Mouse (Mus musculus) A20 (cell line): ENCODE measurements at regions not wholly inside any gene's neighbourhood (a gene's known extent, or its start where the extent isn't known, plus 50 kb on each side); places are given as distances from the start of the nearest gene placed in this dataset.

Source experiments
- DNase-seq: peaks from one replicate; pipeline ENCODE4 v3.0.0-alpha.2; 2011; ENCODE audit warnings: low read depth, low spot score

- no peak for DNase-seq
Measured at GRCm38 (mm10) chr1:186376906-186377623, 260.0 kb upstream of the Lyplal1 start.

- DNase-seq = no peak
Measured at GRCm38 (mm10) chr1:186374009-186374649, 257.0 kb upstream of the Lyplal1 start.

DNA sequence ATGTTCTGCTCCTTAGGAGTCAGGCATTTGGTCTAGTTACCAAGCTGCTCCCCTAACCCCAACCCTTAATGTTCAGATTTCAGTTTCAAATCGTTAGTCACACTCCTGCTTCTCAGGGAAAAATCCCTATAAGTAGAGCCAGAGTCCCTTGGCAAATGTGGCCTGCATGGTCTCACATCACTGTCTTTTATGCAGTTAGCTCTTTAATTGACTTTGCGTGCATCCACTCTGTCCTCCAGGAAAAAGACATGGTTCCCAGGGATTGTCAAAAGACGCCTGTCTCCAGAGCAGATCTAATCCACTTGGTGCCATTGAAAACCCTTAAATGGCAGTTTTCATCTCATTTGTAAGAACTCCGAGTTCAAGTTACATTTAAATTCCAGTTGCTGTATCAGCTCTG is 256.3 kb upstream of the Lyplal1 start:
- no peak for DNase-seq

- no peak for DNase-seq
Measured at GRCm38 (mm10) chr1:186372770-186373353, 255.8 kb upstream of the Lyplal1 start.

DNA sequence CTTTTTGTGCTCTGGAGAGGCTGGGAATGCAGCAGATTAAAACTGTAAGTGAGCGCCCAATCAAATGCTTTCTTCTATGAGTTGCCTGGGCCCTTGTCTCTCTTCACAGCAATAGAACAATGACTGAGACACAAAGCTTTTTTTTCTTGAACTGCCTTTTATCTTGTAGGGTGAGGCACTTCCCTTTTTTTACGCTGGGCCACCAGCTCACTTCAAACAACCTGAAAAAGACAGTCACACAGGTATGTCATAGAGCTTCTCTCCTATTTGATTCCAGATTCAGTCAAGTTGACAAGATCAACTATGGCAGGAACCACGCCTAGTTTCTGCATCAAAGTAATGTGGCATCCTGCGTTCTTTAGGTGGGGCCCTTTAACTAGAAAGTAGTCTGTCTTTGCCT is 246.2 kb upstream of the Lyplal1 start:
- no peak for DNase-seq

DNA sequence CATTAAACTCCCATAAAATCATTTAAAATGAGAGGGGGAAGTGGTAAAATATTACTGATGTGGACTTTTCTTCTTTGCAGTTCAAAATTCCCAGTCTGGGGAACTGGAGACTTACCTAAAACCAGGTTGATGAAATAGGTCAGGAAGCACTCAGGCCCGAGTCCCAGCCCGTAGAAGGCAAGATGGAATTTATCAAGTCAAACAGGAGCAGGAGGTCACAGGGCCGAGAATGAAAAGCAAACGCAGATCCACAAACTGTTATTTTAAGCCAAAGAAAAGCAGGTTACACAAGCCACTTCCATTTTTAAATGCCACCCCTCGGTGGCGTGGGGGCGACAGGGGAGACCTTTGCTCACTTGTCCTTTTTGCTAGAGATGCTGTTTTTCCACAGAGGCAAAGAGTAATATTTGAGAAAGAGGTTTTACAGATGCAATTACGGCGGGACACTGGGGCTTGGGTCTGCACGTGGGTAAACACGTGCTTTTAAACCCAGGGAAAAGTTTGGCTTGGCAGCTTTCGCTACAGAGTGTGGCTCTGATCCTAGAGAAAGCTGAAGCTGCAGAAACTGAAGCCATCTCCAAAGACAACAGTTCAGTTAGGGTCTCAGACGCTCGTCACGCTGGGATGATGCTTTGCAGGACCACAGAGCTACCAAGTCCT is 241.0 kb upstream of the Lyplal1 start:
- no peak for DNase-seq

GRCm38 (mm10) chr1:186354742-186355141 is 237.6 kb upstream of the Lyplal1 start:
- DNase-seq = no peak

- no peak for DNase-seq
Measured at GRCm38 (mm10) chr1:186354072-186354471, 237.0 kb upstream of the Lyplal1 start.

GRCm38 (mm10) chr1:186350381-186350780 is 233.3 kb upstream of the Lyplal1 start:
- DNase-seq = no peak

GRCm38 (mm10) chr1:186349966-186350365 is 232.9 kb upstream of the Lyplal1 start:
- no peak for DNase-seq

GRCm38 (mm10) chr1:186347413-186348147 is 230.5 kb upstream of the Lyplal1 start:
- no peak for DNase-seq

GRCm38 (mm10) chr1:186345449-186345848 is 228.3 kb upstream of the Lyplal1 start:
- DNase-seq = no peak

DNA sequence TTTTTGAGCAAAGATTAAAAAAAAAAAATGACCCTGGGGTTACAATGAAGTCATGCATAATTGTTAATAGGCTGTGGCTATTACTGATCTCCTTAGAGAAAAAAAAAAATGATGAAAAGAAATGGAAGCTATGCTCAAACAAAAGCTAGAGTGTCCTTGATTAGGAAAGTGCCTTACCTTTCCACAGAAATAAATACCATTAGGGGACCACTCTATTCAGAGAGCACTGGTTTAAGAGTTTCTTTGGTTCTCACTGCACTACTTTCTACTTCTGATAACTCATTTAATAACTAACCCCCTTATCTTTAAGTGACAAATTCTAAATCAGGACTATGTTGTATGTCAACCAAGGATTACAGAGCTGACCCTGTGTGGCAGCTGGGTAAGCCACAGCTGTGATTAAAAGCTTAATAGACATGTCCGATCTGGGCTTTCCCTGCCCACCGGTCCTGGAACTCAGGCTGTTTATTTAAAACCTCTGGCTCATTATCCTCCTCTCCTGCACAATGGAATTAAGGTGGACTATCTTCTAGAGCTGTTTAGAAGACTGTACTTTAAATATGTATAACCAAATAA is 225.9 kb upstream of the Lyplal1 start:
- DNase-seq = no peak

DNA sequence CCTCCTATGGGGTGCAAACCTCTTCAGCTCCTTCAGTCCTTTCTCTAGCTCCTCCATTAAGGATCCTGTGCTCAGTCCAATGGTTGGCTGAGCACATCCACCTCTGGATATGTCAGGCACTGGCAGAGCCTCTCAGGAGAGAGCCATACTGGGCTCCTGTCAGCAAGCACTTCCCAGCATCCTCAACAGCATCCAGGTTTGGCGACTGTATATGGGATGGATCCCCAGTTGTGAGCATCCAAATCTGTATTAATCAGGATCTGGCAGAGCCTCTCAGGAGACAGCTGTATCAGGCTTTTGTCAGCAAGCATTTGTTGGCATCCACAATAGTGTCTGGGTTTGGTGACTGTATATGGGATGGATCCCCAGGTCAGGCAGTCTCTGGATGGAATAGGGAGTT is 225.3 kb upstream of the Lyplal1 start:
- DNase-seq = no peak

DNA sequence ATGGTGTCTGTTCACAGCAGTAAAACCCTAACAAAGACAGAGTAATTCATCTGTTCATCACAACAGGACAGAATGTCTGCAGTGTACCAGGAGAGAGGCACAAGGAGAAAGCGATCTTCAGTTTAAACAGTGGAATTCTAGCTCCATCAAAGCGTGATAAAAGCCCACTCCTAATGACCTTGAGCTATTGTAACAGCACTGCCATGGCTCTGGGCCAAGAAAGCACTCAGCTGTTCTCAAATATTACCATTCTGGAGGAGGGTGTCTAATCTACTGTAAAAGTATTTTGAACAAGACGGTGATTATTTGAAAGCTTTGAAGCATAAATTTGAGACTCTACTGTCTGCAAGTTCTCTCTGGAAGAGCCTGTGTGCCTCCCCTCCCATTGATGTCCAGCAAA is 224.8 kb upstream of the Lyplal1 start:
- DNase-seq = no peak

- DNase-seq = no peak
Measured at GRCm38 (mm10) chr1:186340701-186341100, 223.6 kb upstream of the Lyplal1 start.

GRCm38 (mm10) chr1:186317285-186317684 is 200.2 kb upstream of the Lyplal1 start:
- DNase-seq = no peak

GRCm38 (mm10) chr1:186314180-186314579 is 197.1 kb upstream of the Lyplal1 start:
- DNase-seq = no peak

DNA sequence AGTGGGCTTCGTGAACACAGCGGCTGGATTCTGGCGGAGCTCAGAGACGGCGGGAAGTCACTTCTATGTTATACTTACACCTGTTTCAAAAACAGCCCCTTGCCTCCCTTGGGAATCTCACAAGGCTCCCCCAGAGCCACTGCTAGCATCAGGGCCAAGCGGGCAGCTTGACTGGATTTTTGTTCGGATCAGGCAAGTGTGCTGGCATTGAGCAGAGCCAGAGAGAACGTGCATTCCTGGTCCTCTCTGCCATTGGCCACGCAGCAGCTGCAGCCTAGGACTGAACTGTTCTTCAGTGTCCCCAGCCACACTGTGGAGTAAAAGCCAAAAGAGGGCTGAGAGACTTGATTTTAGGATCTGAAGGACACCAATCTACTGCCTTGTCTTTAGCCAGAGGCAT is 195.6 kb upstream of the Lyplal1 start:
- no peak for DNase-seq

- no peak for DNase-seq
Measured at GRCm38 (mm10) chr1:186312008-186312407, 194.9 kb upstream of the Lyplal1 start.

- no peak for DNase-seq
Measured at GRCm38 (mm10) chr1:186307627-186308026, 190.5 kb upstream of the Lyplal1 start.
